Mouse (Mus musculus): ENCODE results near the gene Coro6. TPM values are rescaled to one million over a fixed set of nuclear protein-coding genes. Genes with fewer than 3 reads are reported as not detected.
A peak's percentile ranks its signal among the peaks of the same experiment; 100 is the strongest.

The Coro6 gene
- polyA plus RNA-seq, 1 experiment from 2014 or later, result 1.5 TPM

GRCm38 (mm10) chr11:77515637-77516552 is 53.7 kb downstream of the Coro6 start, which contains the start of gene Trp53i13:
Gene Trp53i13, minus strand, starts transcription at chr11:77515980.
- peaks cover 38% of the 10 kb centered on the region for H3K27me3 ChIP-seq (replicated peaks)
- H3K4me2 ChIP-seq, result peak within 1 kb of the TSS; percentile 98
- ATAC-seq (ENCODE audit: low FRiP score), result no peak
- peak within 1 kb of the TSS; percentile 53 for H3K9ac ChIP-seq (replicated peaks)
- H3K4me1 ChIP-seq, result peaks cover 41% of the 10 kb centered on the region
- no peaks in the 10 kb centered on the region for H3K36me3 ChIP-seq
- no peak within 1 kb of the TSS for H3K27ac ChIP-seq (replicated peaks)
- H3K4me3 ChIP-seq (replicated peaks), result peak within 1 kb of the TSS; percentile 53
- no peaks in the 10 kb centered on the region for H3K9me3 ChIP-seq (replicated peaks)
- 6% methylated on average over 39 of the region's 39 CpGs for WGBS

- 45% methylated on average over 5 of the region's 5 CpGs for WGBS
- H3K36me3 ChIP-seq, result no peaks in the 10 kb centered on the region
- H3K4me3 ChIP-seq (replicated peaks), result no peak overlapping the region
- H3K4me2 ChIP-seq, result no peak overlapping the region
- H3K9ac ChIP-seq (replicated peaks), result no peak overlapping the region
- H3K4me1 ChIP-seq, result peaks cover 41% of the 10 kb centered on the region
- peaks cover 38% of the 10 kb centered on the region for H3K27me3 ChIP-seq (replicated peaks)
- no peak overlapping the region for H3K27ac ChIP-seq (replicated peaks)
- no peak for ATAC-seq (ENCODE audit: low FRiP score)
- H3K9me3 ChIP-seq (replicated peaks), result no peaks in the 10 kb centered on the region
Measured at GRCm38 (mm10) chr11:77516553-77517425, 54.6 kb downstream of the Coro6 start.

- Histone ChIP-seq H3K9ac (replicated peaks) (no peak overlapping the region), H3K27ac (replicated peaks) (no peak overlapping the region), H3K27me3 (replicated peaks) (peaks cover 38% of the 10 kb centered on the region), H3K4me3 (replicated peaks) (no peak overlapping the region), H3K36me3 (no peaks in the 10 kb centered on the region), H3K9me3 (replicated peaks) (no peaks in the 10 kb centered on the region), H3K4me1 (peaks cover 32% of the 10 kb centered on the region), H3K4me2 (no peak overlapping the region)
- no peak for ATAC-seq (ENCODE audit: low FRiP score)
- 77% methylated on average over 27 of the region's 27 CpGs for WGBS
Measured at GRCm38 (mm10) chr11:77518051-77518798, 56.0 kb downstream of the Coro6 start.

- Histone ChIP-seq H3K9ac (replicated peaks) (no peak within 1 kb of the TSS), H3K4me1 (peaks cover 25% of the 10 kb centered on the region), H3K4me2 (no peak within 1 kb of the TSS), H3K27me3 (replicated peaks) (peaks cover 33% of the 10 kb centered on the region), H3K27ac (replicated peaks) (no peak within 1 kb of the TSS), H3K9me3 (replicated peaks) (no peaks in the 10 kb centered on the region), H3K36me3 (no peaks in the 10 kb centered on the region), H3K4me3 (replicated peaks) (no peak within 1 kb of the TSS)
- WGBS, result 61% methylated on average over 5 of the region's 5 CpGs
- no peak for ATAC-seq (ENCODE audit: low FRiP score)
Measured at GRCm38 (mm10) chr11:77519043-77519442, 56.8 kb downstream of the Coro6 start, which contains the start of gene Gm10392. Gene Gm10392, minus strand, starts transcription at chr11:77519198.

Other genes starting within 250 kb of the Coro6 start
- gene Ssh2, start 246.1 kb upstream of the Coro6 start, polyA plus RNA-seq (2015; fragmentation: Nextera tagmentation; extraction: Ambion mirVana), result 12.8 and 13.9 TPM in 2 replicates
- gene Ankrd13b, start 27.3 kb downstream of the Coro6 start, polyA plus RNA-seq (2015; fragmentation: Nextera tagmentation; extraction: Ambion mirVana), result 31.5 and 41.3 TPM in 2 replicates
- gene Git1, start 31.2 kb downstream of the Coro6 start, polyA plus RNA-seq (2015; fragmentation: Nextera tagmentation; extraction: Ambion mirVana), result 13.9 and 14.0 TPM in 2 replicates
- gene Abhd15, start 52.7 kb downstream of the Coro6 start, polyA plus RNA-seq (2015; fragmentation: Nextera tagmentation; extraction: Ambion mirVana), result 2.1 and 3.4 TPM in 2 replicates
- 15.3 and 20.3 TPM in 2 replicates for gene Trp53i13, start 53.6 kb downstream of the Coro6 start, polyA plus RNA-seq (2015; fragmentation: Nextera tagmentation; extraction: Ambion mirVana)
- gene Gm10392, start 56.8 kb downstream of the Coro6 start, polyA plus RNA-seq (2015; fragmentation: Nextera tagmentation; extraction: Ambion mirVana), result 0.15 and 0.40 TPM in 2 replicates
- gene Taok1, start 145.4 kb downstream of the Coro6 start, polyA plus RNA-seq (2015; fragmentation: Nextera tagmentation; extraction: Ambion mirVana), result 17.3 and 18.7 TPM in 2 replicates
- gene Nufip2, start 223.7 kb downstream of the Coro6 start, polyA plus RNA-seq (2015; fragmentation: Nextera tagmentation; extraction: Ambion mirVana), result 3.4 and 4.8 TPM in 2 replicates

Measured in neural tube, embryonic 15.5 days (tissue).